Mouse (Mus musculus) sigmoid colon, adult 10 weeks (tissue): ENCODE measurements around the gene Spem2. TPM values are rescaled to one million over a fixed set of nuclear protein-coding genes. Genes with fewer than 3 reads are reported as not detected.

ENCODE experiments used
- polyA plus RNA-seq: library from polyadenylated mRNA; stranded (reverse); fragments of 350-450 nt; fragmentation: Illumina TruSeq; extraction: RNeasy Lipid Tissue Mini Kit (QIAGEN cat#74804); gene quantifications from one replicate; pipeline ENCODE4 v1.2.3, GENCODE M21; 2014; ENCODE audit warnings: low read depth, low replicate concordance

The Spem2 gene
- polyA plus RNA-seq, result not detected

DNA sequence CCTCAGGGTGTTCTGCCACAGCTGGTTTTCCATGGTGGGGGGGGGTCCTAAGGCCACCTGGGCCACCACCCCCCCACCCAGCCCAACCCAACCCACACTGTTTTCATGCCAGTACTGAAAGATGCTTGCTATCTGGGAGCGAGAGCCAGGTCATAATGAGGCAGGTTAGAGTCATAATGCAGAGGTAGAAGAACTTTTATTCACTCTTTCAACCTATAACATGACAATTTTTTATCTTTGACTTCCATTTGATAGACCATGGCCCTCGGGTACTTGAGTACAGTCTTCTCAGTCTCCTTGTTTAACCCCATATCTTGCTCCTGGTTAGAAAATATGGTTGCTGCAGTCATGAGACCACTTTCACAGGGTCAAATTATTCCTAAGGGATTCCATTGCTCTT, at the start of gene Spem2:
Gene Spem2, minus strand, starts transcription at position 101 of the 400 bp plus-strand sequence.

DNA sequence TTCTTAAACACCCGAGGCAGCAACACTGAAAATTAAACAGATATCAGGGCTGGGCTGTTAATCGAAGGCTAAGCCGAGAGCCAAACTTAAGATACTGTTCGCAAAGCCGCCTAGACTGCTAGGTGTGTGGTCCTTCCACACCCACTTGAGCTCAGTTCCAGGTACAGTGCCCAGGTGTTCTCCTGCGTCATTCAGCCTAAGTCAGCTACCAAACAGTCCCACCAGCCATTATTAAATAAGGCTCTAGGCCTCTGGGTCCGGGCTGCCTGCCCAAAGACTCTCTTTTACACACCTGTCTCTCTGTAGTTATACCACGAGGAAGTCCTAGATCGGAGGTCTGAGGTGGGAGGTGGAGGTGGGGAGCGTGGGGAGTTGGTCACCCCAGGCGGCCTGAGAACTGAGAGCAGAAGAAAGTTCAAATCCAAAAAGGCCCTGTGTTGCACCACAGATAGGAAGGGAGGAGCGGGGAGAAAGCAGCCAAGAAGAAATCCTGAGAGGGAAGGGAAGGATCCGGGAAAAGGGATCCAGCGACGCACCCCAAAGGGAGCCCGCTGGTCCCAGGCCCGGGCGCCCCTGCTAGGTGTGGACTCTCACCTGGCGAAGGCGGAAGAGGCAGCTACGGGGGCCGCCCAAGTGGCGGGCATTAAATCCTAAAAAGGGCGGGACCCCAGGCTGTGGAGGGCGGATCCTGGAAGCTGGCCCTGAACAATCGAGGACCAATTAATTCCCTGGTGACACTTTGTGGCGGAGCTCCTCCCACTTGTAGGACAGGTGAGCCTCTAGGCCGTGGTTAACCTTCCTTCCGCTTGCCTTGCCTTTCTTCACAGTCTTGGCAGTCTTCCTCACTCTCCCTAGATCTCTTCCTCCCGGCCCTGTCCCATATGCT, 40.1 kb upstream of the Spem2 start, which contains the start of gene Tnk1:
Gene Tnk1, minus strand, starts transcription at position 618 of the 886 bp plus-strand sequence.

DNA sequence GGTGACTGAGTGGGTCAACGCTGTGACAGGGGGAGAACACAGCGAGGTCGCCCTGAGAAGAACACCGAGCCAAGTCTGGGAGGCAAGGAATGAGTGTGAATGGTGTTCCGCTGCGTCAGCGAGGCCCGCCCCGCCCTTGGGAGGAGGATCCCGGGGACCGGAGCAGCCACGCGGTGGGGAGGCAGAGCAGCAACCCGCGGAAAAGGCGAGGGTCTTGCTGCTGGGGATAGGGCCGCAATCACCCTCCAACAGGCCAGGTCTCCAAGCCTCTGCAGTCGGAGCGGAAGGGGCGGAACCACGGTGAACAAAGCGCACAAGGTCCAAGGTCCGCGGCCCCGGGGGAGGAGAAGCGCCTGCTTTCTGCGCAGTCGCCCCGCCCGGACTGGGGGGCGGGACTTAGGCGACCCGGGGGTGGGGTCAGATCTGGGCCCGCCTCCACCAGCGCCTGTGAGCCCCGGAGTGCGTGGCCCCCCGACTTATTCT, 28.0 kb upstream of the Spem2 start, which contains the start of gene Plscr3:
Gene Plscr3, plus strand, starts transcription at position 179 of the 483 bp plus-strand sequence.

DNA sequence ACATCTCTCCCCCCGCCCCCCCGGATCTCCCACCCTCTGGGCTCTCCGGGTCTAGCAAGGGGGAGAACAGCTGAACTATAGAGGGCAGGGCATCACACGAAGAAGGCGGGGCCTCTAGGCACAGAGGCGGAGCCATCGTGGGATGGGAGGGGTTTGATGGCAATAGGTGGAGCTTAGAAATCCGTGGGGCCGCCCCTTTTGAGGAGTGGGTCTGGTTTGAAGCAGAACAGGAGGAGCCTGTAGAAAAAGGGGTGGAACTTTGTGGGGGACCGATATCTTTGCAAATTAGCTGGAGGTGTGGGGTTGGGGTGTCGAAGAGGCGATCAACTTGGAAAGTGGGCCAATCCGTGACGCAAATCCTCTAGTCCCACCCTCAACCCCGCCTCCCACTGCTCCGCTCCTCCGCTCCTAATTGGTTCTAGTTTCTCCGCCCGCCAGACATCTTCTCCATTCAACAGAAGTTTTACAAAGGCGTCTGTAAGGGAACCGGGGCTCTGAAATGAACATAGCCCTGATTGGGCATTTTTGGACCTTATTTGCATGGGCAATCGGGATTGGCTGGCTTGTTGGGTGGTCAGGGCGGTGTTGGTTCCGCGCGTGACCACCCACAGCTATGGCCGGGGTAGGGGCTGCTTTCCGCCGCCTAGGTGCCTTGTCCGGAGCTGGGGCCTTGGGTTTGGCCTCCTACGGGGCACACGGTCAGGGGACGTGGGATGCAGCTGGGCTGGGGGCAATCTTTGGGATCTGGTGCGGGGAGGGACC, 19.9 kb upstream of the Spem2 start, which contains the start of gene Tmem256:
Gene Tmem256, plus strand, starts transcription at position 563 of the 762 bp plus-strand sequence.

DNA sequence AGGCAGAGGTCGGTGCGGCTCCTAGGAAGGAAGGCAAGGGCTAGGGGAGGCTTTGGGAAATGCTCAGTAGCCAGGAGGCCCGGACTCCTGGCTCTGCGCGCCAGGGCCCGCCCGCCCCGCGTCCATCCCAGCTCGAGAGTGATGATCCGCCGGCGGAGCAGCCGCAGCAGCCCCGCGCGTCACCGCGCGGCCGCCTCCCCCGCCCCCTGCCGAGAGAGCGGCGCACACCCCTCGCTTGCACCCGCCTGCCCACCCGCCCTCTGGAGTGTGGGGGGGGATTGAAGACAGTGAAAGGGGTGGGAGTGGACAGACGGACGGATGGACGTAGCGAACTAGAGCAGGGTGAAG, 19.3 kb upstream of the Spem2 start, which contains the start of gene Nlgn2:
Gene Nlgn2, minus strand, starts transcription at position 181 of the 348 bp plus-strand sequence.

DNA sequence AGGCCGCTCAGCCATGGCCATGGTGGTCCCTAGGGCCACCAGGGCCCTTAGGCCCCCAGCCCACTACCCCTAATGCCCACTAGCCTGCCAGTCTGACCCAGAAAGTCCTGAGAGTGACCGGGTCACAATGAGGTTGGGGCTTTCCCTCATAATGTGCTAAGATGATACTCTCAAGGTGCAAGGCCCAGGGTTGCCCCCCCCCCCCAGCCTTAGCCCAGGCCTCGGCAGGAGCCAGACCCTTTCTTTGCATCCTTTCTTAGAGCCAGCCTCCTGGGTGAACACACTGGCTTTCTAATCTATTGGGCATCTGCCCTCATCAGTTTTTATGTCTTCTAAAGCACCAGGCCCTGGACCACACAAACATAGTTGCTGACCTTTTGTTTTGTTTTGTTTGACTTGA, 3.8 kb upstream of the Spem2 start, which contains the start of gene Spem1:
Gene Spem1, minus strand, starts transcription at position 101 of the 400 bp plus-strand sequence.

DNA sequence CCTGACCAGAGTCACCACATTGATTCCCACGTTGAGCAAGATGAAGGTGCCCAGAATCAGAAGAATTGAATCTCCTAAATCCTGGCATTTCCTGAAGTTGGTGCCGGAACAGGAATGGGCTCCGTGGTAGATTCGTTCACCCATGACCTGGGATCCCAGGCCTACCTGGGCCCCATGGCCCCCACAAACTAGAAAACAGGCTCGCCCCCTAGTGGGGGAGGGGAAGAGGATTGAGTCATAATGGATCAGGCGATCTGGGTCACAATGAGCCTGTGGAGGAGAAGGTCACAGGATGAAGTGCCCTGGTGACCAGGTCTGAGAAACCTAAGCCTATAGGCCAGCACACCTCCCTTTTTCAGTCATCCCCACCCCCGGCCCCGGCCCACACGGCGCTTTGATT, 3.1 kb downstream of the Spem2 start, which contains the start of gene Gm39566:
Gene Gm39566, minus strand, starts transcription at position 144 of the 400 bp plus-strand sequence.

DNA sequence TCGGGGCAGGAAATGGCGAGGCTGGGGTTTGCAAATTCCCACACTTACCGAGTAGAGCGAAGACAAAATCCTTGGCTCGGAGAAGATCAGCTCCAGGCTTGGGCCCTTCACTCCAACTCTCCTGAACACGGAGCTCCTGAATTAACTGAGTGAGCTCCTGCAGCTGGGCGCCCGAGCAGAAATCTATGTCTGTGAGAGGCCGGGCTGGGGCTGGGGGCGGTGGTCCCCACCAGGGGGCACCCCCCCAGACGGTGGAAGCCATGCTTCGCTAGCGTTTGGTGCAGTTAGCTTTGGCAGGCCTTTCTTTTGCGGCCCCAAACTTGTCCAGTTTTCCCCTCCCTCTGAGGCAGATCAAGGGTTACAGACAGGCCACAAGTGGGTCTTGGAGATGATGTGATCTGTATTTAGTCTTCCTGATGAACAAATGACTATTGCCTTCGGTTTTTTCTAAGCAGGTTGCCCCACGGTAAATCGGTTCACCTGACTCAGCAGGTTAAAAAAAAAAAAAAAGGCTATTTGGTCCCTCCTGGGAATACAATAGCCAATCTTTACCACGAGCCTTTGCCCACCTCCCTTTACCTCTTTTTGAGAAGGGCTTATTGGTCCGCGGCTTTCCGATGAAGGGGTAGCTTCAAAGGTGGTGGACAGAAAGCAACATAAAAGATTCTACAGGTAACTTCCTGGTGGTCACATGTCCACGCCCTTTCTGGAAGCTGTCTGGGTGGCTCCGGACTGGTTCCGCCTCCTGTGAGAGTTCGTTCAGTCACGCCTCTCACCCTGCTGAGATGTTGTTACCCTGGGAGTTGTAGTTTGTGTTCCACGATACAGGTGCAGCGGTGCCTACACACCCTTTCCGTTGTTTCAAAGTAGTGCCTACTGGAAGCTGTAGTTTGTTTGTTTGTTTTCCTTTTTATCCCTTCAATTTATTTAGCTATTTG, 13.0 kb downstream of the Spem2 start, which contains the start of gene Tmem102:
Gene Tmem102, minus strand, starts transcription at position 653 of the 938 bp plus-strand sequence.

DNA sequence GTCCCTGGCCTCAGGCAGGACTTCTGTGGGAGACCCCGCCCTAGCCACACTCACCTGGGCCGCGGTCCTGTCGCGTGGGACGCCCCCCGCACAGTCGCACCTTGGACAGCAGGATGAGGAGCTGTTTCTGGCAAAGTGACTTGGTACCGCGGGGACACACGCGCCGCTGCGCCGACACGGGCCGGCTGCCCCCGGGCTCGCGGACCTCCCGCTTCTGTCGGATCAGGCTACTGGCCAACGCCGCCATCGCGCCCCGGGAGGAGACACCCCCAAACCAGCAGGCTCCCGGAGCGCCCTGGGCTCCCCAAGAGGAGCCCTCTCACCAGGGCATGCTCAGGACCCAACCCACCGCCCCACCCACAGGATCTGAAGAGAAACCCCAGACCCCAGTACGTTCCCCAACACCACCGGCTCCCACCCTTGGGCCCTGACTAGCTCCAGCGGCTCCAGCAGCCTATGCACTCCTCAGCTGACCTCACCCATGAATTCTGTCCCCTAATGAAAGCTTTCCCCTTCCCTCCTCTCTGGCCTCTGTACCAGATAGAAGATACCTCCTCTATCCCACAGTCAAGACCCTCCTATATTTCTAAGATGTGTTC, 16.8 kb downstream of the Spem2 start, which contains the start of gene Fgf11:
Gene Fgf11, minus strand, starts transcription at position 479 of the 599 bp plus-strand sequence.

DNA sequence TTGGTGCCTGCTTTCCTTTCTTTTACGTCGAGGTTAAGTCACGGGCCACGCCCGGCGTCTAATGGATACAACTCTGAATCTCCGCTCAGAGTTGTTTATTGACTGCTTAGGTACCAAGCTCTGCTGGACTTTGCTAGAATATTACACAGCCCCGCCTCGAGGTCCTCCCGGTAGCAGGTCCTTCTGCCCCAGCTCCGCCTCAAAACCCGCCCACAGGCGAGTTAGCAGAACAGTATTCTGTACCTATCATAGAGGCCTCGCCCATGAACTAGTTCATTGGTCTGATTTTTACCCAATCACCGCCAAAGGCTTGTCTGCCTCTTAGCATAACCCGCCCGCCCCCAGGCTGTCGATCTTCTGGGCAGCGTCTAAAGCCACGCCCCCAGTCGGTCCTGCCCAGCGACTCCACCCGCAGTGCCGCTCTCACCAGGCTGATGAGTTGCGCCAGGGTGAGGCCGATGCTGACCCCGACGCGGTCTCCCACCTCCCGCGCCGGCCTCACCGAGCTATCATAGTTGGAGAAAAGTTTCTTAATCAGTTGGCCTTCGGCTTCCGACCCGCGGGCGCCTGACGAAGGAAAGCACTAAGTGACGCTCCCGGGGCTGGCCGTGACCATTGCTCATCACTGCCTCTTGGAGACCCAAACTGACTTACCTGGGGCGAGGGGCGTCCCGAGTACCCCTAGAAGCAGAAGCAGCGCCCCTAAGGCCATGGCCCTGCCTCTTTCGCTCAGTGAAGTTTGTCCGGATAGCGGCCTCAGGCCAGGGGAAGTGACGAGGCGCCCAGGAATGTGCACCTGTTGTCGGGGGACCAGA, 22.9 kb downstream of the Spem2 start, which contains the start of gene Chrnb1:
Gene Chrnb1, minus strand, starts transcription at position 776 of the 815 bp plus-strand sequence.

Other genes with a start within 250 kb of the Spem2 start
- gene Wrap53, start 238.2 kb downstream of the Spem2 start, polyA plus RNA-seq, result 1.9 TPM
- gene Trp53, start 238.1 kb downstream of the Spem2 start, polyA plus RNA-seq, result 6.8 TPM
- gene Atp1b2, start 212.5 kb downstream of the Spem2 start, polyA plus RNA-seq, result 6.9 TPM
- not detected for gene Shbg, start 200.6 kb downstream of the Spem2 start, polyA plus RNA-seq
- 1.7 TPM for gene Sat2, start 196.4 kb downstream of the Spem2 start, polyA plus RNA-seq
- gene Fxr2, start 185.5 kb downstream of the Spem2 start, polyA plus RNA-seq, result 12.4 TPM
- gene Sox15, start 163.2 kb downstream of the Spem2 start, polyA plus RNA-seq, result not detected
- gene Mpdu1, start 155.8 kb downstream of the Spem2 start, polyA plus RNA-seq, result 20.3 TPM
- 2.6 TPM for gene Cd68, start 152.3 kb downstream of the Spem2 start, polyA plus RNA-seq
- 463 TPM for gene Eif4a1, start 146.0 kb downstream of the Spem2 start, polyA plus RNA-seq
- 129 TPM for gene Senp3, start 136.4 kb downstream of the Spem2 start, polyA plus RNA-seq
- 38.2 TPM for gene Tnfsf13, start 132.7 kb downstream of the Spem2 start, polyA plus RNA-seq
- 1.6 TPM for gene Tnfsf12, start 122.6 kb downstream of the Spem2 start, polyA plus RNA-seq
- gene Tnfsfm13, start 122.4 kb downstream of the Spem2 start, polyA plus RNA-seq, result 8.2 TPM
- gene Polr2a, start 59.8 kb downstream of the Spem2 start, polyA plus RNA-seq, result 25.7 TPM
- not detected for gene Slc35g3, start 56.5 kb downstream of the Spem2 start, polyA plus RNA-seq
- gene Zbtb4, start 52.6 kb downstream of the Spem2 start, polyA plus RNA-seq, result 17.7 TPM
- 4.0 TPM for gene Chrnb1, start 22.5 kb downstream of the Spem2 start, polyA plus RNA-seq
- 9.5 TPM for gene Fgf11, start 16.6 kb downstream of the Spem2 start, polyA plus RNA-seq
- gene Tmem102, start 12.8 kb downstream of the Spem2 start, polyA plus RNA-seq, result 11.7 TPM
- gene Gm39566, start 3.2 kb downstream of the Spem2 start, polyA plus RNA-seq, result not detected
- gene Spem1, start 3.7 kb upstream of the Spem2 start, polyA plus RNA-seq, result not detected
- 0.88 TPM for gene Nlgn2, start 19.3 kb upstream of the Spem2 start, polyA plus RNA-seq
- gene Tmem256, start 20.0 kb upstream of the Spem2 start, polyA plus RNA-seq, result 18.5 TPM
- 0.98 TPM for gene Plscr3, start 27.9 kb upstream of the Spem2 start, polyA plus RNA-seq
- gene Tnk1, start 40.3 kb upstream of the Spem2 start, polyA plus RNA-seq, result 5.4 TPM
- not detected for gene Tmem95, start 59.6 kb upstream of the Spem2 start, polyA plus RNA-seq
- gene Kctd11, start 62.9 kb upstream of the Spem2 start, polyA plus RNA-seq, result 2.9 TPM
- 0.57 TPM for gene Acap1, start 77.1 kb upstream of the Spem2 start, polyA plus RNA-seq
- 3.7 TPM for gene 2810408A11Rik, start 82.5 kb upstream of the Spem2 start, polyA plus RNA-seq
- gene Neurl4, start 82.6 kb upstream of the Spem2 start, polyA plus RNA-seq, result 2.6 TPM
- gene Gps2, start 95.4 kb upstream of the Spem2 start, polyA plus RNA-seq, result 18.3 TPM
- gene Eif5a, start 103.5 kb upstream of the Spem2 start, polyA plus RNA-seq, result 144 TPM
- gene Ybx2, start 117.3 kb upstream of the Spem2 start, polyA plus RNA-seq, result 22.3 TPM
- 0.98 TPM for gene Slc2a4, start 129.7 kb upstream of the Spem2 start, polyA plus RNA-seq
- 214 TPM for gene Cldn7, start 146.3 kb upstream of the Spem2 start, polyA plus RNA-seq
- 55.0 TPM for gene Ctdnep1, start 162.7 kb upstream of the Spem2 start, polyA plus RNA-seq
- gene Elp5, start 164.1 kb upstream of the Spem2 start, polyA plus RNA-seq, result 5.0 TPM
- gene Gabarap, start 172.7 kb upstream of the Spem2 start, polyA plus RNA-seq, result 508 TPM
- gene Phf23, start 177.3 kb upstream of the Spem2 start, polyA plus RNA-seq, result 22.4 TPM
- 0.63 TPM for gene Dvl2, start 182.1 kb upstream of the Spem2 start, polyA plus RNA-seq
- 9.9 TPM for gene Acadvl, start 196.9 kb upstream of the Spem2 start, polyA plus RNA-seq
- 1.0 TPM for gene Dlg4, start 198.5 kb upstream of the Spem2 start, polyA plus RNA-seq
- not detected for gene Asgr1, start 235.6 kb upstream of the Spem2 start, polyA plus RNA-seq